Mouse (Mus musculus): ENCODE data around the gene Khsrp. TPM values are rescaled to one million over a fixed set of nuclear protein-coding genes. Genes with fewer than 3 reads are reported as not detected.
A peak's percentile ranks its signal among the peaks of the same experiment; 100 is the strongest.

The Khsrp gene
- total RNA-seq, 2 experiments from 2014 or later: 115 to 120 TPM

DNA sequence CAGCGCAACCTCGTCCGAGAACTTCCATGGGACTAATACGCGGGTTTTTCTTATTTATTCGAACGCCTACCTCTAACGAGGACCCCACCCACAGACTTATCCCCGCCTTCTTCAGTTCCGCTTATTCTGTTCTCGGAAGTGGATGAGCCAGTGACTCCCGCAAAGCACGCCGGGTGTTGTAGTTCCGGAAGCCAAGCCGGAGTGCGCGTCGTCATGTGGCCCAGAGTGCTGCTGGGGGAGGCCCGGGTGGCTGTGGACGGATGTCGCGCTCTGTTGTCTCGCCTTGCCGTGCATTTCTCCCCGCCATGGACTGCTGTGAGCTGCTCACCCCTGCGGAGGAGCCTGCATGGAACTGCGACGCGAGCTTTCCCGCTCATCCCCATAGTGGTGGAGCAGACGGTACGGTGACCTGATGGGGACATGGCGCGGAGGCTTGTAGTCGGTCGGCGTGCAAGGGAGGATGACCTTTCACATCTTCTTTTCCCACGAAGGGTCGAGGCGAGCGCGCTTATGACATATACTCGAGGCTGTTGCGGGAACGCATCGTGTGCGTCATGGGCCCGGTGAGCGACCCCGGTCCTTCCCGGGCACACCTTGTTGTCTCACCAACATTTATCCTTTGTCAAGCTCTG lies 41.1 kb downstream of the Khsrp start, which contains the start of gene Clpp:
TSS of gene Clpp (plus strand) at position 191 of the 632 bp plus-strand sequence.
- peak; percentile 95 to 97 for DNase-seq (ENCODE audit: low spot score in 2 of 2)
- Histone ChIP-seq H3K4me3 (peak within 1 kb of the TSS; percentile 60), H3K27ac (peak within 1 kb of the TSS; percentile 93)
- no peak for TF ChIP-seq CTCF (conservative IDR thresholded peaks at IDR 0.05)

DNA sequence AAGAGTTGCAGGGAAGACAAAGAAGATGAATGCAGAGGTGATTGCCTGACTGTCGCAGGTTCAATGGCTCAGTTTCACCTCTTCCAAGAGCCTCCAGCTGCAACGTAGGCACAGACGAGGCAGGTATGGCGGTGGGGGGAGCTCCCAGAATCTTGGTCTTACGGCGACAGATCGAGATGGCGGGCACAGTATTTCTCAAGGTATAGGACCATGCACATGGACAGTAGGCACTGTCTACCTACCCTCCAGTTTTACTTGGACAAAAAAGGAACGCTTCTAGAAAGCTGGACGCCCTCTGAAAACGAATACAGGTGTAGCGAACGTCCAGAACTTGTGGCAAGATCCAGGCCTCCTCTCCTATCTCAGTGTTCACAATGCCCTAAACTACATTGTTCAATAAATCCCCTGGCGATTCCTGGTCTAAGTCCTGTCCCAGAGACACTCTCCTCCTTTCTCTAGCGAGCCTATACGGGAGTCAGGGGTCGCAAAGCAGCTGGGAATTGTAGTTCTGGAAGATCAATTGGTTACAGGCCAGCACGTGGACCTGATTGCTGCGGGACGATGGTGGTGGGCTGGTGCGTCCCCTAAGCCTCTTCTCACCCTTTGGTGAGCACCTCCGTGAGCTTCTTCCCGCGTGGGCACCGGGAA lies 41.7 kb downstream of the Khsrp start:
- Histone ChIP-seq H3K4me3 (peak overlapping the region; percentile 60), H3K27ac (peak overlapping the region; percentile 93)
- DNase-seq (ENCODE audit: low spot score in 2 of 2): peak; percentile 72 to 85
- TF ChIP-seq CTCF (conservative IDR thresholded peaks at IDR 0.05): no peak; the same call in 1 of the 2 replicates

DNA sequence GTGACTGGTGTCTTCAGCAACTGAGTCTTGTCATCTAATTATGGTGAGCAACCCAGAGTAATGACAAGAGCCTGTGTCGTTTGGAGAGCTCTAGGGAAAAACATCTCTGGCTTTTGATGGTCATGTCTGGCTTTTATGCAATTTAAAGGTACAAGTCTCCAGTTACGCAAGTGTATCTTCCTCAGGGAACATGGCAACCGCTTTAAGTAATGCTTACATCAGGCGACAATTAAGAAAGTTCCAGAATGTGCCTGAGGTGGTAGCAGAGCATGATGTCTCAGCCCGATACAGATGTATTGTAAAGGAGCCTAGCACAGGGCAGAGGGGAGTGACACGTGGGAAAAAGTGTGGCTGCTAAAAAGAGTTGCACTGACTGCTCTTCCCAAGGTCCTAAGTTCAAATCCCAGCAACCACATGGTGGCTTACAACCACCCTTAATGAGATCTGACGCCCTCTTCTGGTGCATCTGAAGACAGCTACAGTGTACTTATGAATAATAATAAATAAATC lies 42.3 kb downstream of the Khsrp start:
- DNase-seq (ENCODE audit: low spot score in 2 of 2): no peak
- peak; percentile 59 for TF ChIP-seq CTCF (conservative IDR thresholded peaks at IDR 0.05)
- Histone ChIP-seq H3K4me3 (peak overlapping the region; percentile 60), H3K27ac (no peak overlapping the region)

DNA sequence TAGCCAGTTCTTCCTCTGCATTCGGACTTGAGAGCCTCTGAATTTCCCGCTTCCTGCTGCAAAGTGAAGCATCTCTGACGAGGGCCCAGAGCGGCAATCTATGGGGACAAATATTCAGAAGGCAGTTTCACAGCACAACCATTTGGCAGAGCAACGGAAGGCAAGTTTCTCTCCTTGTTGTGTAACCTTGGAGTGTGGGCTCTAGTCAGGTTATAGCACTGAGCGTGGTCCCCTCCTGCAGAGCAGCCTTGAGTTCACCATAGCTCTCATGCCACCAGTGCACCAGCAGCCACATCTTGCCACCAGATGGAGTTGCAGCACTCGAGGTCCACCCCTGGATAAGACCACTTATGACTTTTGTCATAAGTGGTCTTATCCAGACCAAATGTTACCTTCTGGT lies 42.9 kb downstream of the Khsrp start:
- no peak overlapping the region for H3K4me3 ChIP-seq
- peak; percentile 34; the same call in 1 of the 2 replicates for TF ChIP-seq CTCF (conservative IDR thresholded peaks at IDR 0.05)
- no peak overlapping the region for H3K27ac ChIP-seq
- no peak for DNase-seq (ENCODE audit: low spot score in 2 of 2)

DNA sequence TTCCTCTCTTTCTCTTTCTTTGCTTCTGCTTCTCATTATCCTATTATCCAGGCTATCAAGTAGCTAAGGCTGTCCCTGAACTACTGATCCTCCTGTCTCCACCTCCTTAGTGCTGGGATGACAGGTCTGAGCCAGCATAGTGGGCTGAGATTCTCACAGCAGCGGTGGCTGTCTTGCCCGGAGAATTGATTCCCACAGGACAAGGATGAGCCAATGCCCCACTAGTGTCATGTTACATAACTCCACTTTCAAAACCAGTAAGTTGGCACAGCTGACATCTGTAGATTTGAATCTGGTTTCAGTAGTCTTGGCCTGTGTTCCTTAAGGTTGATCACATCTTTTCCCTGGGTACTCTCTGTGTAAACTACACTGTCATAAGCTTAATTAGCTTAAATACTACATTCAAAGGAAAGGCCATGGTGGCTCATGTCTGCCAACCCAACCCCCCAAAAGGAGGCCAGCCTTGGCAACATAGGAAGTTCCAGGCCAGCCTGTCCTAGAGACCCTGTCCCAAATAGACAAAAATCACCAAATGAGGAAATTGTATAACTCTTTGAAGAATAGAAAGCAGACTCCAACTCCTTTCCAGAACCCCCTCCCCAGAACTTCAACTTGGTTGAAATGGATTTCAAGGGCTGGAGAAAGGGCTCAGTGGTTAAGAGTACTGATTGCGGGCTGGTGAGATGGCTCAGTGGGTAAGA lies 45.1 kb downstream of the Khsrp start:
- DNase-seq (ENCODE audit: low spot score in 2 of 2): no peak
- H3K4me3 ChIP-seq: no peak overlapping the region
- no peak overlapping the region for H3K27ac ChIP-seq
- TF ChIP-seq CTCF (conservative IDR thresholded peaks at IDR 0.05): no peak

DNA sequence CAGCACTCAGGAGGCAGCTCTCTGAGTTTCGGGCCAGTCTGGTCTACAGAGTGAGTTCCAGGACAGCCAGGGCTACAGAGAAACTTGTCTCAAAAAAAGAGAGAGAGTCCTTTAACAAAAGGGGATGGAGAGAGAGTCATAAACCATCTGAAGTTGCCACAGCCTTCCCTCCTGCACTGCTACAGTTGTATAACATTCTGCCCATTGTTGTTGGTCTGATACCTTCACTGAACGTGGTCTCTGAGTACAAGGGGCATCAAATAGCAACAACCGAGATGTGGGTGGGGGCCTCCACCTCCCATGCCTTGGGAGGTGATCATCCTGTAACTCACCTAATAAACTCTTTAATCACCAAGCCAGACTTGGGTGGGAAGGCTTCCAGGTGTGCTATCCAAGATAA lies 45.7 kb downstream of the Khsrp start:
- no peak for DNase-seq (ENCODE audit: low spot score in 2 of 2)
- no peak overlapping the region for H3K4me3 ChIP-seq

DNA sequence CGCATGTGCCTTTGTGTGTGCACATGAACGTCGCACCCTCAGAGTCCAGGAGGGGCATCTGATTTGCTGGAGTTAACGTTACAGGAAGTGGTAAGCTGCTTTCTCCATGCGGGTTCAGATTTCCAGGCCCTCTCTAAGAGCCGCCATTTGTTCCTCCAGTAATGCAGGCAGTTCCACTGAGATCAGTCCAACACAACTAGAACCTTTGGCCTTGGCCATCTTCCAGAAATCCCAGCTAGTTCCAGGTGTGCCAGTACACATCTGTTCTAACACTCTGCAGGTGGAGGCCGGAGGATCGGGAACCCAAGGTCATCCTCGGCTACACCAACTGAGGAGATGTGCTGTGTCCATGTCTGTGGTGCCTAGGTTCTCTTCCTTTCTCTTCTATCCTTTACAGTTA lies 46.4 kb downstream of the Khsrp start:
- Histone ChIP-seq H3K27ac (no peak overlapping the region), H3K4me3 (no peak overlapping the region)
- TF ChIP-seq CTCF (conservative IDR thresholded peaks at IDR 0.05): no peak
- no peak for DNase-seq (ENCODE audit: low spot score in 2 of 2)

More for the DNA sequence above, 45.7 kb downstream of the Khsrp start:
- no peak overlapping the region for H3K27ac ChIP-seq
- no peak for TF ChIP-seq CTCF (conservative IDR thresholded peaks at IDR 0.05)

DNA sequence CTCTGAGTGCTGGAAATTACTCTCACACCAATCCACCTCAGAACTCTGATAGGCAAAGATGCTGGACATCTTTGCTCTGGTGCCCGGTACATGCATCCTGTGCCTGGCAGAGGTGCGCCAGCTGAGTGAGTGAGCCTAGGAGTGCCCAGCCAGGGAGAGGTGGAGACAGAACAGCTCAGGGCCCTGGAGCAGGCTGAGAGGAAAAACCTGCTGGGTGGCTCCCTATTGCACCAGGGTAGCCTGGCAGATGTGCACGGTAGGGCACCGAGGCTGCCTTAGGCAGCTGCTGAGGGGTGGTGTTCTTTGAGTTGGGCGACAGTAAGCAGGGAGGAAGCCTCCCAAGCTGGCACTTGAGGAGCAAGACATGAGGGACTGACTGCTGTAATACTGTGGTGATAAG lies 49.3 kb downstream of the Khsrp start, which contains the start of gene Acer1:
TSS of gene Acer1 (minus strand) at position 114 of the 400 bp plus-strand sequence.
- TF ChIP-seq CTCF (conservative IDR thresholded peaks at IDR 0.05): no peak
- no peak for DNase-seq (ENCODE audit: low spot score in 2 of 2)
- Histone ChIP-seq H3K4me3 (no peak within 1 kb of the TSS), H3K27ac (no peak within 1 kb of the TSS)

DNA sequence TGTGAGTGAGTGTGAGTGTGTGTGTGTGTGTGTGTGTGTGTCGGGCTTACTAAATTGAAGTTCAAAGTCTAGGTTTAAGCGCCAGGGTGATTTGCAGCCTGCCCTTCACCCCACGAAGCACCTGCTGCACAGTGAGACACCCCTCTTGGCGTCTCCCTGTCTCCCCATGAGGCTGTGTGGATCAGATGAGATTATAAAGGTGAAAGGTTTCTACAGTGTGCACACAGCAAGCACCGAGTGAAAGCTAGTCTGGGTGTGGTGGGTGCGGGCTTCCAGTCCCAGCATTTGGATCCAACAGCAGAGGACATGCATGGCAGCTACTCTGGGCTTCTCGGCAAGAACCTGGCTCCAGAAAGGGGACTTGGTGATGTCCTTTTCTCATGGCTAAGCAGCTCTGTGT lies 50.3 kb downstream of the Khsrp start:
- DNase-seq (ENCODE audit: low spot score in 2 of 2): no peak
- Histone ChIP-seq H3K27ac (no peak overlapping the region), H3K4me3 (no peak overlapping the region)
- no peak for TF ChIP-seq CTCF (conservative IDR thresholded peaks at IDR 0.05)

DNA sequence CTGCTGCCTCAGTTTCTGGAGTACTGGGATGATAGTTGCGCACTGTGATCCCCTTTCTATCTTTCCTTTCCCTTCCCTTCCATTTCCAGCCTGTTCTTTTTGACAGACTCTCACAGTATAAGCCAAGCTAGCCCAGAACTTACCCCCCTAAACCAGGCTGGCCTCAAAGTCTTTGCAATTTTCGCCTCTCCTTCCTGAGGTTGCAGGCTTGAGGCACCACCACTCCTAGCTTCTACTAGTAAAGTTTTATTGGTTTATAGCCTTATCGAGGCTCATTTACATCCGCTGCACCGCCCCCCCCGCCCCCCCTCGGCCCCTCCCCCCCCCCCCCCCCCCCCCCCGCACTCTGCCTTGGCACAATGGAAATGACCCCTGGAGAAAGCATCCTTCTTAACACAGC lies 51.8 kb downstream of the Khsrp start:
- Histone ChIP-seq H3K27ac (no peak overlapping the region), H3K4me3 (no peak overlapping the region)
- DNase-seq (ENCODE audit: low spot score in 2 of 2): no peak
- no peak for TF ChIP-seq CTCF (conservative IDR thresholded peaks at IDR 0.05)

DNA sequence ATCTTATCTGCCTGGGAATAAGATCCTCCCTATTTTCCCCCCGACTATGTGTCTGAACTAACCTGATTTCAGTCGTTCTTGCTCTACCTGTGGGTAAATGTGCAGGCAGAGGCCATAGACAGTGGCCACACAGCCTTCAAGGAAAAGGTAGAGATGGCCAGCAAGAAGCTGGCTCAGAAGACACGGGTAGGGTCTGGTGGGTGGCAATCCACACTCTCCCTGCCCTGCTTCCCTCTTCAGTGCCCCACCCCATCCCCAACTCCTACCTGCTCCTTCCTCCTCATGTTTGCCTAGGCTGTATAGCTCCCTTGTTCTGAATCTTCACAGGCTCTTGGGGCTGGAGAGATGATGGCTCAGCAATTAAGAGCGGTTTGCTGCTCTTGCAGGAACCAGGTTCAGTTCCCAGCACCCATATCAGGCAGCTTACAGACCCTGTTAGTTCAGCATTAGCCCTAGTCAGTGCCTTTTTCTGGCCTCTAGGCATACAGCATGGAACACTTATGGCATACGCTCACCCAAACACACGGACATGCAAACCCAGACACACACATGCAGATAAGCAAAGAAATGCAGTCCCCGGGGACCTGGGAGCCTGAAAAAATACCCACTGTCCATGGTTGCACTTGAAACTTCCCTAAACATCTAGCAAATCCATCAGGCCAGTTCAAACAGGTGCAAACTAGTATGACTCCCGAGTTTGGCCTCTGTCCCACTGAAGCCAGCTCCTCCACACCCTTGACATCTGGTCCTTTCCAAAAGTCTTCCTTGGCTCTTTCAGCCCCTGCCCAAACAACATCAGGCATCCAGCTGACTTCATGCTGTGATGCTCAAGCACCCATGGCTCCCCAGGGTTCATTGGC lies 54.6 kb downstream of the Khsrp start:
- H3K27ac ChIP-seq: no peak overlapping the region
- no peak for DNase-seq (ENCODE audit: low spot score in 2 of 2)
- TF ChIP-seq CTCF (conservative IDR thresholded peaks at IDR 0.05): no peak
- H3K4me3 ChIP-seq: no peak overlapping the region

DNA sequence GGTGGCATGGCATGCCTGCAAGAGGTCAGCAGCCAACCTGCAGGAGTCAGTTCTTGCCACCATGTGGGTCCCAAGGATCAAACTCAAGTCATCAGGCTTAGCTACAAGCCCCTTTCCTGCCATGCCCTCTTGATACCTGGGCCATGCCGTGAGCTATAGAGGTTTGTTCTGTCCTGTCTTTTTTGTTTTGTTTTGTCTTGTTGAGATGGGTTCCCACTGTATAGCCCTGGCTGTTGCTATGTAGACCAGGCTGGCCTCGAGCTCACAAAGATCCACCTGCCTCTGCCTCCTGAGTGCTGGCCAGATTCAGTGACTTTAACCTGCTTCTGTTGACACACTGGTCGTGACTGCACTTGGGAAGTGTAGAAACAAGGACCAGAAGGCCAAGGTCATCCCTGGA lies 55.9 kb downstream of the Khsrp start:
- no peak overlapping the region for H3K27ac ChIP-seq
- H3K4me3 ChIP-seq: no peak overlapping the region
- no peak for TF ChIP-seq CTCF (conservative IDR thresholded peaks at IDR 0.05)
- no peak for DNase-seq (ENCODE audit: low spot score in 2 of 2)
